Mouse (Mus musculus): Measurements from ENCODE around the gene Olfr406.

DNA sequence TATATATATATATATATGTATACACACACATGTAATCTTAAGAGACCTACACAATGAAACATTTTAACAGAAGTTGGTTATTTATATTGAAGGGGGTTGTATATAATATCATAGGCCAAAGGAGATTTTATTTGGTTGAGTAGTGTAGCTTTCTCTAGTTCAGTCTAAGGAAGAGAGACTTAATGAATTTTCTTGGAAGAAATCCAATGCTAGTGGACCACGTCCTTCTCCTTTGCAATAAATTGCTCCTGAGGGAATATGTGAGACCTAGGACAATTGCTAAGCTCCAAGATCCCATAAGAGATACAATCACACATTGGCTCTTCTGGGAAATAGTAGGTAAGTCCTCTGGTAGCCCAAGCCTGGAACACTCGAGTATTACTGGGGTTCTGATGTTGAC is 23.8 kb downstream of the Olfr406 start, which contains the start of gene Olfr59:
- TF ChIP-seq EP300 (IDR thresholded peaks at IDR 0.05; ENCODE audit: low read depth) (no peak), CTCF (IDR thresholded peaks at IDR 0.05; ENCODE audit: low read depth) (no peak)
